ENCODE assay signal across 22 mouse cellular contexts in genomic region chr8:83779610-83780009, GRCm38 (mm10). TPM values are rescaled to one million over a fixed set of nuclear protein-coding genes. Genes with fewer than 3 reads are reported as not detected.
DNase-seq lines count a peak whose midpoint lies in the region; ATAC-seq and TF ChIP-seq lines count a peak whose summit lies in the region.
"Had no signal": no experiment of that assay in that cellular context is flagged by ENCODE, and none has a peak within 500 bp of the region (broad histone marks: within the 10 kb centered on the region; RNA-seq: fewer than 3 reads in every experiment).

No protein-coding gene starts in this region.

- WGBS in heart, embryonic 12.5 days: 37% methylated on average over 5 of the region's 5 CpGs
- WGBS in liver, embryonic 13.5 days (ENCODE audit: insufficient replicate concordance): 29% methylated on average over 5 of the region's 5 CpGs
- 37% methylated on average over 5 of the region's 5 CpGs for WGBS in lung, postnatal 0 days
- 65% methylated on average over 5 of the region's 5 CpGs for WGBS in hindbrain, postnatal 0 days

- 0 out of 2 replicates have a peak, but pooled peaks cover 6% of the 10 kb centered on the region for H3K27me3 ChIP-seq in heart, embryonic 12.5 days (replicated peaks)
- no peaks in the 10 kb centered on the region for H3K27me3 ChIP-seq in MEL (ENCODE audit: control insufficient read depth in 1 of 2, insufficient read depth in 2 of 2, low read length in 2 of 2)
- no peaks in the 10 kb centered on the region for H3K27me3 ChIP-seq in liver, embryonic 13.5 days
- H3K27me3 ChIP-seq in lung, postnatal 0 days (replicated peaks; ENCODE audit: insufficient read depth, low read length): no peaks in the 10 kb centered on the region
- H3K27me3 ChIP-seq in hindbrain, postnatal 0 days (ENCODE audit: insufficient read depth, low read length): no peaks in the 10 kb centered on the region
- H3K27me3 ChIP-seq: embryonic facial prominence, embryonic 15.5 days; stomach, embryonic 15.5 days had no signal

- peak overlapping the region; percentile 49; the same call in 1 of the 2 replicates for H3K9ac ChIP-seq in heart, embryonic 12.5 days
- peak overlapping the region; percentile 28; the same call in 1 of the 2 replicates for H3K9ac ChIP-seq in MEL (ENCODE audit: control insufficient read depth, low read depth, low read length, poor library complexity, severe bottlenecking)
- H3K9ac ChIP-seq in liver, embryonic 13.5 days: no peak overlapping the region
- H3K9ac ChIP-seq in lung, postnatal 0 days (replicated peaks; ENCODE audit: low read depth): no peak overlapping the region
- no peak overlapping the region for H3K9ac ChIP-seq in hindbrain, postnatal 0 days (replicated peaks; ENCODE audit: low read length)
- H3K9ac ChIP-seq: embryonic facial prominence, embryonic 15.5 days; forebrain, embryonic 12.5 days; heart, embryonic 15.5 days; hindbrain, embryonic 12.5 days; limb, embryonic 12.5 days; neural tube, embryonic 13.5 days; stomach, embryonic 15.5 days had no signal

- H3K79me2 ChIP-seq in MEL (ENCODE audit: control insufficient read depth, insufficient read depth, low read length, poor library complexity): no peaks in the 10 kb centered on the region

- no peak for TF ChIP-seq CTCF in MEL (IDR thresholded peaks at IDR 0.05 in 2 of 3, conservative IDR thresholded peaks at IDR 0.05 in 1 of 3; ENCODE audit: control insufficient read depth in 1 of 3, insufficient read depth in 1 of 3, low read depth in 2 of 3, low read length in 3 of 3, poor library complexity in 1 of 3, severe bottlenecking in 1 of 3)
- TF ChIP-seq CTCF in lung, postnatal 0 days (IDR thresholded peaks at IDR 0.05): 0 out of 2 replicates have a peak, but pooled peaks have one; percentile 12
- no peak for TF ChIP-seq CTCF in hindbrain, postnatal 0 days (IDR thresholded peaks at IDR 0.05; ENCODE audit: low read depth)

- no peak for TF ChIP-seq EP300 in MEL (IDR thresholded peaks at IDR 0.05; ENCODE audit: low read depth in 1 of 2, low read length in 2 of 2)
- TF ChIP-seq EP300 in lung, postnatal 0 days (IDR thresholded peaks at IDR 0.05): peak; percentile 86

- DNase-seq in heart, postnatal 4 days: no peak
- peak; percentile 63 for DNase-seq in MEL (ENCODE audit: low read depth, low spot score)
- DNase-seq in liver, embryonic 13.5 days: no peak
- DNase-seq in lung, postnatal 0 days (ENCODE audit: low spot score): peak; percentile 63
- no peak for DNase-seq in hindbrain, postnatal 0 days (ENCODE audit: low spot score)
- DNase-seq in cerebellum, postnatal 36 days: no peak
- DNase-seq: adrenal gland, adult 2 months; cerebellum, adult 11 months; gastrocnemius, postnatal 25 days; right cerebral cortex, postnatal 4 days; thymus, postnatal 36 days had no signal

- no peaks in the 10 kb centered on the region for H3K36me3 ChIP-seq in heart, embryonic 12.5 days
- 0 out of 4 replicates have a peak, but pooled peaks cover 0 to 2% of the 10 kb centered on the region in 2 experiments for H3K36me3 ChIP-seq in MEL (ENCODE audit: control insufficient read depth in 1 of 2, insufficient read depth in 2 of 2, low read length in 2 of 2)
- no peaks in the 10 kb centered on the region for H3K36me3 ChIP-seq in liver, embryonic 13.5 days
- no peaks in the 10 kb centered on the region for H3K36me3 ChIP-seq in lung, postnatal 0 days (ENCODE audit: insufficient read depth, low read length)
- no peaks in the 10 kb centered on the region for H3K36me3 ChIP-seq in hindbrain, postnatal 0 days (ENCODE audit: insufficient read depth, low read length)
- H3K36me3 ChIP-seq: embryonic facial prominence, embryonic 15.5 days; forebrain, embryonic 12.5 days; heart, embryonic 15.5 days; hindbrain, embryonic 12.5 days; limb, embryonic 12.5 days; neural tube, embryonic 13.5 days; stomach, embryonic 15.5 days had no signal

- TF ChIP-seq RAD21 in MEL (IDR thresholded peaks at IDR 0.05; ENCODE audit: low read depth, low read length): no peak

- H3K27ac ChIP-seq in heart, embryonic 12.5 days (ENCODE audit: poor library complexity, severe bottlenecking): no peak overlapping the region
- H3K27ac ChIP-seq in MEL (ENCODE audit: control insufficient read depth, low read depth, low read length): peak overlapping the region; percentile 1; the same call in 1 of the 2 replicates
- no peak overlapping the region for H3K27ac ChIP-seq in liver, embryonic 13.5 days
- H3K27ac ChIP-seq in lung, postnatal 0 days (ENCODE audit: low read length): peak overlapping the region; percentile 62
- H3K27ac ChIP-seq in hindbrain, postnatal 0 days: no peak overlapping the region
- H3K27ac ChIP-seq: embryonic facial prominence, embryonic 15.5 days; forebrain, embryonic 12.5 days; heart, embryonic 15.5 days; hindbrain, embryonic 12.5 days; layer of hippocampus, adult 2 months; limb, embryonic 12.5 days; neural tube, embryonic 13.5 days; stomach, embryonic 15.5 days had no signal

- peaks cover 3% of the 10 kb centered on the region; the same call in 1 of the 2 replicates for H3K4me1 ChIP-seq in heart, embryonic 12.5 days (replicated peaks)
- H3K4me1 ChIP-seq in MEL (ENCODE audit: control insufficient read depth in 1 of 2, insufficient read depth in 2 of 2, low read length in 2 of 2): peaks cover 12% of the 10 kb centered on the region in 2 experiments
- H3K4me1 ChIP-seq in liver, embryonic 13.5 days (replicated peaks): peaks cover 12% of the 10 kb centered on the region
- H3K4me1 ChIP-seq in lung, postnatal 0 days (ENCODE audit: insufficient read depth, low read depth, low read length): no peaks in the 10 kb centered on the region; the same call in 1 of the 2 replicates
- no peaks in the 10 kb centered on the region for H3K4me1 ChIP-seq in hindbrain, postnatal 0 days (ENCODE audit: insufficient read depth, low read length)
- H3K4me1 ChIP-seq: heart, embryonic 15.5 days; limb, embryonic 12.5 days had no signal

- ATAC-seq in heart, embryonic 12.5 days (ENCODE audit: insufficient number of reproducible peaks, low FRiP score): no peak
- peak; percentile 69 for ATAC-seq in liver, embryonic 13.5 days (ENCODE audit: low read depth)
- ATAC-seq in lung, postnatal 0 days: peak; percentile 81
- no peak for ATAC-seq in hindbrain, postnatal 0 days
- no peak for ATAC-seq in erythroid progenitor cell, adult 5-6 weeks (replicated peaks; ENCODE audit: low FRiP score, poor library complexity, severe bottlenecking)

- no peak for TF ChIP-seq POLR2A in MEL (IDR thresholded peaks at IDR 0.05; ENCODE audit: control insufficient read depth in 1 of 2, insufficient read depth in 1 of 2, low read depth in 1 of 2, low read length in 2 of 2, poor library complexity in 1 of 2)

- H3K9me3 ChIP-seq in heart, embryonic 12.5 days (replicated peaks): no peaks in the 10 kb centered on the region
- no peaks in the 10 kb centered on the region for H3K9me3 ChIP-seq in MEL (replicated peaks; ENCODE audit: insufficient read depth, low read length)
- no peaks in the 10 kb centered on the region for H3K9me3 ChIP-seq in liver, embryonic 13.5 days (replicated peaks)
- H3K9me3 ChIP-seq in lung, postnatal 0 days (ENCODE audit: low read length): no peaks in the 10 kb centered on the region
- no peaks in the 10 kb centered on the region for H3K9me3 ChIP-seq in hindbrain, postnatal 0 days (ENCODE audit: low read length)
- H3K9me3 ChIP-seq: embryonic facial prominence, embryonic 15.5 days; forebrain, embryonic 12.5 days; heart, embryonic 15.5 days; hindbrain, embryonic 12.5 days; limb, embryonic 12.5 days; megakaryocyte, embryonic 14.5 days; neural tube, embryonic 13.5 days; stomach, embryonic 15.5 days had no signal

- H3K4me3 ChIP-seq in heart, embryonic 12.5 days: no peak overlapping the region
- H3K4me3 ChIP-seq in MEL (ENCODE audit: control insufficient read depth in 1 of 2, insufficient read depth in 1 of 2, low read depth in 2 of 2, low read length in 2 of 2): no peak overlapping the region
- H3K4me3 ChIP-seq in liver, embryonic 13.5 days (replicated peaks): no peak overlapping the region
- H3K4me3 ChIP-seq in lung, postnatal 0 days (ENCODE audit: low read depth, low read length): no peak overlapping the region
- H3K4me3 ChIP-seq in hindbrain, postnatal 0 days (ENCODE audit: low read length): no peak overlapping the region
- H3K4me3 ChIP-seq: embryonic facial prominence, embryonic 15.5 days; forebrain, embryonic 12.5 days; heart, embryonic 15.5 days; hindbrain, embryonic 12.5 days; layer of hippocampus, adult 2 months; limb, embryonic 12.5 days; megakaryocyte, embryonic 14.5 days; neural tube, embryonic 13.5 days; stomach, embryonic 15.5 days had no signal

- H3K4me2 ChIP-seq in heart, embryonic 12.5 days: no peak overlapping the region
- no peak overlapping the region for H3K4me2 ChIP-seq in liver, embryonic 13.5 days
- H3K4me2 ChIP-seq in lung, postnatal 0 days (replicated peaks; ENCODE audit: low read depth, low read length): no peak overlapping the region
- H3K4me2 ChIP-seq in hindbrain, postnatal 0 days (ENCODE audit: low read depth, low read length): no peak overlapping the region
- H3K4me2 ChIP-seq: embryonic facial prominence, embryonic 15.5 days; forebrain, embryonic 12.5 days; heart, embryonic 15.5 days; hindbrain, embryonic 12.5 days; limb, embryonic 12.5 days; neural tube, embryonic 13.5 days; stomach, embryonic 15.5 days had no signal

TF ChIP-seq in MEL, 35 proteins besides CTCF, POLR2A, EP300 and RAD21 (continues in another document):
- peak; percentile 47 for TF ChIP-seq SIN3A (IDR thresholded peaks at IDR 0.05; ENCODE audit: low read length)
- 0 out of 2 replicates have a peak, but pooled peaks have one; percentile 37 for TF ChIP-seq TCF12 (IDR thresholded peaks at IDR 0.05; ENCODE audit: low read depth, low read length)
- peak; percentile 46 for TF ChIP-seq MAX (IDR thresholded peaks at IDR 0.05; ENCODE audit: low read length)
- no peak for TF ChIP-seq JUND (IDR thresholded peaks at IDR 0.05; ENCODE audit: low read depth, low read length)
- TF ChIP-seq KAT2A (conservative IDR thresholded peaks at IDR 0.05; ENCODE audit: low read depth, low read length): 0 out of 2 replicates have a peak, but pooled peaks have one; percentile 33
- no peak for TF ChIP-seq UBTF (IDR thresholded peaks at IDR 0.05; ENCODE audit: borderline replicate concordance, insufficient read depth, low read depth, low read length)

RNA-seq across cellular contexts. Expression of gene Adgre5, which starts 38.5 kb away (rescaled TPM):
- polyA plus RNA-seq in heart, embryonic 12.5 days (2016; fragmentation: Nextera tagmentation; extraction: Ambion mirVana): 26.2 and 29.2 TPM in 2 replicates
- total RNA-seq in heart, postnatal 4 days (2021): 10 to 100 TPM; 62.8 to 63.4 TPM
- 16.1 and 18.5 TPM in 2 replicates for total RNA-seq in MEL (2012; rRNA removed)
- 10 to 100 TPM in 1 of 2 experiments, not detected in 1; 21.4 TPM for polyA plus RNA-seq in MEL (2012; ENCODE audit: insufficient read depth in 1 of 2, insufficient read length in 2 of 2, low read depth in 1 of 2, low replicate concordance in 2 of 2, missing spikeins in 1 of 2)
- polyA plus RNA-seq in liver, embryonic 13.5 days (2015; fragmentation: Nextera tagmentation; extraction: Ambion mirVana): 8.9 and 11.1 TPM in 2 replicates
- 145 and 146 TPM in 2 replicates for polyA plus RNA-seq in lung, postnatal 0 days (2015; fragmentation: Nextera tagmentation; extraction: Ambion mirVana)
- 9.2 and 10.4 TPM in 2 replicates for total RNA-seq in hindbrain, postnatal 0 days (2014; rRNA removed)
- polyA plus RNA-seq in hindbrain, postnatal 0 days (2015; fragmentation: Nextera tagmentation; extraction: Ambion mirVana): 8.2 and 8.6 TPM in 2 replicates
- 34.8 and 54.8 TPM in 2 replicates for total RNA-seq in erythroid progenitor cell, adult 5-6 weeks (2015; ENCODE audit: low replicate concordance)
- 28.8 and 29.0 TPM in 2 replicates for total RNA-seq in erythroid progenitor cell, adult 5-6 weeks (2017; ENCODE audit: low replicate concordance)

Comparison
In these comparisons a context has a peak if more than half of its experiments do, and no peak if none do; other contexts are left out.
1. ATAC-seq: peak in liver, embryonic 13.5 days (single experiment) and lung, postnatal 0 days (single experiment); none in heart, embryonic 12.5 days (single experiment), hindbrain, postnatal 0 days (single experiment) and erythroid progenitor cell, adult 5-6 weeks (single experiment).
2. H3K27ac ChIP-seq: peak in MEL (single experiment) and lung, postnatal 0 days (single experiment); none in heart, embryonic 12.5 days (single experiment), liver, embryonic 13.5 days (single experiment) and hindbrain, postnatal 0 days (single experiment).
3. H3K9ac ChIP-seq: peak in heart, embryonic 12.5 days (single experiment) and MEL (single experiment); none in liver, embryonic 13.5 days (single experiment), lung, postnatal 0 days (single experiment) and hindbrain, postnatal 0 days (single experiment).
4. DNase-seq: peak in MEL (single experiment) and lung, postnatal 0 days (single experiment); none in heart, postnatal 4 days (single experiment), liver, embryonic 13.5 days (single experiment), hindbrain, postnatal 0 days (single experiment) and cerebellum, postnatal 36 days (0 of 2).